Mouse (Mus musculus) B cell, adult 62 days (primary cell): Measurements from ENCODE around the gene Cldn3. TPM values are rescaled to one million over a fixed set of nuclear protein-coding genes. Genes with fewer than 3 reads are reported as not detected.

ENCODE experiments used
- total RNA-seq: library from RNA; stranded (reverse); gene quantifications from 4 replicates; pipeline ENCODE4 v1.2.4, GENCODE M21; 2023

The Cldn3 gene
- not detected in 4 replicates for total RNA-seq

GRCm38 (mm10) chr5:134985633-134986297 lies at the start of gene Cldn3:
Gene Cldn3 (plus strand): TSS chr5:134986214.

GRCm38 (mm10) chr5:134946857-134947255 lies 39.2 kb upstream of the Cldn3 start, which contains the start of gene Cldn4:
Gene Cldn4 (minus strand): TSS chr5:134946934.

DNA sequence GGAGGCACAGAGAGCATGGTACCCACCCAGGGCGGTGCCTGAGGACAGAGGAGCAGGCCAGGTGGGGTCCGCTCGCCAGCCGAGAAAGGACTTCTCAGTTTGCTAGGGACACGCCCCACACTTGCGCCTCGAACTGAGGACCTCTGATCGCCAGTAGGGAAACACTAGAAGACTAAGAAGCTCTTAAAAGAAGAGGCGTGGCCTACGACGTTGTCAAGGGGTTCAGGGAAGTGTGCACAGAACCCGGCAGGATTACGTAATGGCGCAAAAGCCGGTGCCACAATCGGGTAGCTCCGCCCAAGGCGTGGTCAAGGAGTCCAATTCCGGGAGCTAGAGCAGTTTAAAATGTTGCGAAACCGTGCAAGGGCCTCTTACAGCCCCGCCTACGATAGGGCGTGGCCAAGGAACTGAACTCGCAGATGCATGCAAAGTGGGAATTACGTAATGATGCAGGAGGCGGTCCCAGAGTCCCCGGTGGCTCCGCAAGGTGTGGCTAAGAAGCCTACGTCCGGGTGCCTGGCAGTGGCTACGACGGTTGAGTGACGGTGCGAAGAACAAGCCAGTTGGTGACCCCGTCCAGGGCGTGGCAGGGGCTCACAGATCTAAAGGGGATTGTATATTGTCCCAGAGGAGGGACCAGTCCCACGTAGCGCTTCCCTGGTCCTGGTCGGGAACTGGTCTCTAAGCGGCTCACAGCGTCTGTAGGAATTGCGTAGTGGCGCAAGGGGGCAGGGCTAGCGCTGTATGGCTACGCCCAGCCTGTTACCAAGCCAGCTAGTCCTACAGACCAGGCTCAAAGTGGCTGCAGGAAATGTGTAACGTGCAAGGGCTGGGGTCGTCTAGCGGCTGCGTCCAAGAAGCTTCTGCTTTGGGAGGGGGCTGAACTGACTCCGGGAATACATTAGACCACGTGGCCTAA lies 22.9 kb downstream of the Cldn3 start, which contains the start of gene Abhd11:
Gene Abhd11, plus strand, starts transcription at position 482 of the 919 bp plus-strand sequence.

GRCm38 (mm10) chr5:135023344-135024173 lies 37.5 kb downstream of the Cldn3 start, which contains the start of gene Stx1a:
Gene Stx1a (plus strand): TSS chr5:135023482.

Other genes with a start within 250 kb of the Cldn3 start
- gene Eln, start 238.9 kb upstream of the Cldn3 start, total RNA-seq: 0.16 TPM in 1 of 4 replicates, not detected in the others
- gene Tmem270, start 79.5 kb upstream of the Cldn3 start, total RNA-seq: not detected in 4 replicates
- not detected in 4 replicates for gene Cldn13, start 70.7 kb upstream of the Cldn3 start, total RNA-seq
- 1.4 to 3.3 TPM (median 2.4 TPM) in 4 replicates for gene Mettl27, start 53.8 kb upstream of the Cldn3 start, total RNA-seq
- not detected in 4 replicates for gene Cldn4, start 39.3 kb upstream of the Cldn3 start, total RNA-seq
- 34.9 to 40.6 TPM (median 35.5 TPM) in 4 replicates for gene Abhd11, start 22.9 kb downstream of the Cldn3 start, total RNA-seq
- gene Stx1a, start 37.3 kb downstream of the Cldn3 start, total RNA-seq: 2.8 to 4.7 TPM (median 3.7 TPM) in 4 replicates
- gene Dnajc30, start 78.0 kb downstream of the Cldn3 start, total RNA-seq: 17.3 to 20.2 TPM (median 19.1 TPM) in 4 replicates
- gene Bud23, start 78.7 kb downstream of the Cldn3 start, total RNA-seq: 96.5 to 129 TPM (median 120 TPM) in 4 replicates
- 0.50 to 0.95 TPM (median 0.61 TPM) in 3 of 4 replicates, not detected in the other for gene Vps37d, start 92.1 kb downstream of the Cldn3 start, total RNA-seq
- gene Mlxipl, start 103.7 kb downstream of the Cldn3 start, total RNA-seq: not detected in 4 replicates
- 14.3 to 17.0 TPM (median 15.3 TPM) in 4 replicates for gene Tbl2, start 163.4 kb downstream of the Cldn3 start, total RNA-seq
- 72.8 to 88.8 TPM (median 76.4 TPM) in 4 replicates for gene Bcl7b, start 182.1 kb downstream of the Cldn3 start, total RNA-seq
- 104 to 115 TPM (median 110 TPM) in 4 replicates for gene Baz1b, start 201.1 kb downstream of the Cldn3 start, total RNA-seq